Mouse (Mus musculus) T-helper 2 cell (primary cell): ENCODE data around the gene Ptpn22.

ENCODE experiments used
- in situ Hi-C: fragments of 300-600 bp; cut with MboI, MseI; formaldehyde crosslinking; loops from one replicate; pipeline ENCODE4 v1.15.1; 2025; ENCODE audit warnings: high pct_unique_total_duplicates

Gene Ptpn22

GRCm38 (mm10) chr3:103858881-103859801 is at the start of gene Ptpn22:
Gene Ptpn22 (plus strand): TSS chr3:103859795.
- in situ Hi-C loops = no loop called here

- in situ Hi-C loops = no loop called here
These were observed 49.8 kb upstream of the Ptpn22 start for GRCm38 (mm10) chr3:103809799-103810150.

- in situ Hi-C loops = no loop called here
These were observed 48.6 kb upstream of the Ptpn22 start for GRCm38 (mm10) chr3:103810967-103811366.

- in situ Hi-C loops = loop anchor here (5.0 to 25.0 kb wide), 2 partner anchors 60 to 410 kb away; no protein-coding TSS in a partner anchor
These were observed 32.0 kb upstream of the Ptpn22 start for GRCm38 (mm10) chr3:103827548-103827947.

DNA sequence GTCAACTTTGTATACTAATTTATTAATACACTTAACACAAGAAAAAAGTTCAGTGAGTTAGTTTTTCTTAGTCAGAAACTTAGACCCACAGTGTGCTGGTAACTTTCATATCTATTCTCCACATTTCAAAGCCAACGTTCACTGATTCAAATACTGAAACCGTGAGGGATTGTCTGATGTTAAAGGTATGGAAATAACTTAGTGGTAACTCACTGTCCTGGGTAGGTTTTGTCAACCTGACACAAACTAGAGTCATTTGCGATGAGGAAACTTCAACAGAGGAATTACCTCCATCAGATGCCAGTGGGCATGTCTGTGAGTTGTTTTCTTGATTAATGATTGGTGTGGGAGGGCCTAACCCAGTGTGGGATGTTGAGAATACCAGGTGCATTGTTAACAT is 30.6 kb upstream of the Ptpn22 start:
- in situ Hi-C loops = loop anchor here (5.0 to 25.0 kb wide), 2 partner anchors 58 to 408 kb away; no protein-coding TSS in a partner anchor

- in situ Hi-C loops = loop anchor here (25.0 kb wide), 1 partner anchor 407 kb away; no protein-coding TSS in a partner anchor
These were observed 28.9 kb upstream of the Ptpn22 start for GRCm38 (mm10) chr3:103830681-103831080.

DNA sequence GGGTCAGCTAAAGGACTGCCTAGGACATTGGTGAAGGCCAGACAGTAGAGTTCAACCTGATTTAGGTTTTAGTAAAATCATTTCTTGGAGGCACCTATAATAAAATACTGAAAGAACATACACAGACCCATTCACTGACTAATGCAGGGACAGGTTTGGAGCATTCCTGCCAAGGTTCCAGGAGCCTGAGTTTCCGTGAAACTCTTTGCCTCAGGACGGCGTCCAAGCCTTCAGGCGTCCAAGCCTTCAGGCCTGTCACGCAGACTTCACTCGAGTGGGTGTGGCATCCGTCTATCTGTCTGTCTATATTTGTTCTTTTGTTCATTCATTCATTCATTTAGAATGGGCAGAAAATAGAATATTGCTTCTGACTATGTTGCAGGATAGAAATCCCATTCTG is 28.4 kb upstream of the Ptpn22 start:
- in situ Hi-C loops = loop anchor here (25.0 kb wide), 1 partner anchor 406 kb away; no protein-coding TSS in a partner anchor

DNA sequence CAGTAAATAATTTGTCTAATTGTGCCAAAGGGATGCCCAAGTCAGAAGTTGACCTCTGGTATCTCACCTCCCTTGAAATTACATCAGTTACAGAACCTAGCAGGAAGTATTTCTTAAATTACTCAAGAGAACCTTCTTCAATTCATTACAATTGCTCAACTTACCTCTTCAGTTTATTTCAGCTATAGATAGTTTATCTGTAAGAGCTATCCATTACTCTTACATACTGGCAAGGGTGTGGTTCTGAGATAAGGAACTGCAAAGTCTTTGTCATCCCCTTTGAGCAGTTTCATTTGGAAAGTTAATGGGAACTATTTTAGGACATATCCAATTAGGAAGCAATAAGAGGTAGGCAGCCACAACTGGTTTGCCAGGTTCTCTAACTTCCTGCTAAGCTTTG is 27.2 kb upstream of the Ptpn22 start, which contains the start of gene Bcl2l15:
Gene Bcl2l15, plus strand, starts transcription at position 176 of the 400 bp plus-strand sequence.
- in situ Hi-C loops = loop anchor here (25.0 kb wide), 1 partner anchor 405 kb away; no protein-coding TSS in a partner anchor

- in situ Hi-C loops = loop anchor here (25.0 kb wide), 1 partner anchor 403 kb away; no protein-coding TSS in a partner anchor
These were observed 25.6 kb upstream of the Ptpn22 start for GRCm38 (mm10) chr3:103834001-103834400.

- in situ Hi-C loops = loop anchor here (25.0 kb wide), 1 partner anchor 402 kb away; no protein-coding TSS in a partner anchor
These were observed 24.2 kb upstream of the Ptpn22 start for GRCm38 (mm10) chr3:103835272-103835950.

DNA sequence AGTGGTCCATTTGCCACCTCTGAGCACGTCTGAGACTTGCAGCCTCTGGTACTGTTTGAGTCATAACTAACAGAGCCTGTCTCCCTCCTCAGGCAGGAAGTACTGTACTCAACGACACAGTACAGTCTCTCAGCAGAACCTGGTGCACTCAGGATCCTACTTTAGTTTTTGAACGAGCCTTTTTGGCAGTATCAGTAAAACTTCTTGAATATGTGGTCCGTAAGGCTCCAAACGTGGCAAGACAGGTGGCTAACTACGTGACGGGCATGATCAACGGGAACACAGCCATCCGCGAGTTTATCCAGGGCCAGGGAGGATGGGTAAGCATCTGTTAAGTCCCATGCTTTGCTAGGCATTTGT is 23.7 kb upstream of the Ptpn22 start:
- in situ Hi-C loops = loop anchor here (25.0 kb wide), 1 partner anchor 401 kb away; no protein-coding TSS in a partner anchor

- in situ Hi-C loops = loop anchor here (25.0 kb wide), 1 partner anchor 401 kb away; no protein-coding TSS in a partner anchor
These were observed 23.1 kb upstream of the Ptpn22 start for GRCm38 (mm10) chr3:103836453-103836852.

DNA sequence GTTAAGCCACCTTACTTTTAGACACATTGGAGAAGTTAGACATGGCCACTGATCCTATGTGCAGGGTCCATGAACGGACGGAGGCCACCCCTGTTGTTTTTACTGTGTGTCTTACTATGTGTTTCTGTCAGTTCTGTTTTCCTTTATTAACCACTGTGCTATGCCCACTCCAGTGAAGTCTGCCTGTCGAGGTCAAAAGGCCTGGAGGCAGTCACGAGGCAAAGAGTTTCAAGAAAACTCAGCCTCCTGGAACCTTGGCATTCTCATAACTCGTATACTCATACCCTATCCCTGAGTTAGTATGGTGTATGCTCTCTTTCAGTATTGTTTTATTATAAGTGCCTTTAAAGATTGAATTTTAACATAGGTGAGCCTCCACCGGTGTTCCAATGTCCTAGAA is 19.9 kb upstream of the Ptpn22 start:
- in situ Hi-C loops = loop anchor here (25.0 kb wide), 1 partner anchor 398 kb away; no protein-coding TSS in a partner anchor

- in situ Hi-C loops = loop anchor here (25.0 kb wide), 1 partner anchor 397 kb away; no protein-coding TSS in a partner anchor
These were observed 19.4 kb upstream of the Ptpn22 start for GRCm38 (mm10) chr3:103840195-103840594.

- in situ Hi-C loops = loop anchor here (25.0 kb wide), 1 partner anchor 396 kb away; no protein-coding TSS in a partner anchor
These were observed 18.6 kb upstream of the Ptpn22 start for GRCm38 (mm10) chr3:103840946-103841345.

DNA sequence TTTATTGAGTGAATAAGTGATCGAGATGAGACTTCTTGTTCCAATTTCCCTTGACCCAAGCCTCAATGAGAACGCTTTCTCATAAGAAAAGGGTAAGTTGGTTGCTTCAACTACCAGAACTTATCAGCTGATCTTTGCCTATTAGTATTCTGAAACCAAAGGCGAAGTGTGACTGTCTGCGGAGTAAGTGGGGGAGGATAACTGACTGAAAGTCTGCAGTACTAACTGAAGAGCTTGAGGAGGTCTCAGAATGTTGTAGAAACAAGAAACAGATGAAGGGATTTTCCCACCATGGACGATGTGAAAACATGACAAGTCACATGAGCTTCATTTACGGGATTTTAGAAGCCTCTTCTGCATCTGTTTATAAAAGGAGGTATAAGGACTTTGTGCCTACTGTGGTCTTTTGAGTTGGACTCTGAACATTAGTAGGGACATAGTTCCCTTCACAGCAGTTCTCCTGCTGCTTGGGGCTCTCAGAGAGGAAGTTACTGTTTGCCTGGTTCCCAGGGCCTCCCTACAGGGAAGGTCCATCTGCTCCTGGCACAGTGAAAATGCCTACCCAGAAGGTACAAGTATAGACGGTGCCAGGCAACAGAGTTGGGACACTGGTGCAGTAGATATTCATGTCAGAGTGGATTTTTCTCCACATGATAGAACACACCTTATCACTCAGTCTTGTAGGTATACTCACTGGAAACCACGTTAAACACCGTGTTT is 8.8 kb upstream of the Ptpn22 start:
- in situ Hi-C loops = loop anchor here (5.0 kb wide), 1 partner anchor 36 kb away; no protein-coding TSS in a partner anchor

DNA sequence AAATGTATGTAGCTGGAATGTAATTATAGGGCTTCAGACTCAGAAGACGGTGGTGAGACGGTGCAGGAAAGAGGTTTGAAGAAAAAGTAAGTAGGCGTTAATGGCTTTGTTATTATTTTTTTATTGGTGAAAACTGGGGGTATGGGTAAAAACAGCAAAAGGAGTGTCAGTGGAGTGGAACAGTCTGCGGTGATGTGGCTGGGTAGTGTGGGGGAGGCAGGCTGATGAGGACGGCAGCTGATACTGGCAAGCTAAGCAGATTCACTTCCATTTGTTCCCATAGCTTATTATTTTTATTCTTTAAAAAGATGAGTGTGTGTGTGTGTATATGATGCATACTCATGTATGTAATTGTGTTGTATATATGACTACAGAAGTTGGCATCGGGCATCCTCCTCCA is 8.1 kb upstream of the Ptpn22 start:
- in situ Hi-C loops = loop anchor here (5.0 kb wide), 1 partner anchor 36 kb away; no protein-coding TSS in a partner anchor

DNA sequence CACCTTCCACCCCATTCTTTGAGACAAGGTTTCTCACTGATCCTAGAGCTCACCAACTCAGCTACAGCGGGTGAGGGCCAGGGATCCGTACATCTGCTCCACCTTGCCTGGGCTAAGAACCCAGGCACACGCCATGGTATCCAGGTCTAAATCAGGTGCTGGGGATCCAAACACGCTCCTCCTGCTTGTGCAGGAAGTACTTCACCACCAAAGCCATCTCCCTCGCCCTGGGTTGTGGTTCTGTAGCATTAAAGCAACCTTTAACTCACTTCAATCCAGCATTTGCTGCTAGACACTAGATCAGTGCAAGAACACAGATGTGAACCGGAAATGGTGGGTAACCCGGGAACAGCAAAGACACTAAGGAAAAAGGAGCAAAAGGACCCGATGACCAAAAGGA is 7.7 kb upstream of the Ptpn22 start:
- in situ Hi-C loops = loop anchor here (5.0 kb wide), 1 partner anchor 35 kb away; no protein-coding TSS in a partner anchor

GRCm38 (mm10) chr3:103852565-103853299 is 6.9 kb upstream of the Ptpn22 start:
- in situ Hi-C loops = loop anchor here (5.0 kb wide), 1 partner anchor 35 kb away; no protein-coding TSS in a partner anchor

GRCm38 (mm10) chr3:103853804-103854203 is 5.8 kb upstream of the Ptpn22 start:
- in situ Hi-C loops = loop anchor here (5.0 kb wide), 1 partner anchor 33 kb away; no protein-coding TSS in a partner anchor
